Comparison of ENCODE assay signal across 8 mouse cellular contexts in genomic region chr2:54084737-54085429, GRCm38 (mm10). TPM values are rescaled to one million over a fixed set of nuclear protein-coding genes. Genes with fewer than 3 reads are reported as not detected.
DNase-seq lines count a peak whose midpoint lies in the region; ATAC-seq and TF ChIP-seq lines count a peak whose summit lies in the region.

No protein-coding gene starts in this region.

- peak overlapping the region; percentile 52; the same call in 1 of the 2 replicates for H3K9ac ChIP-seq in kidney, postnatal 0 days (ENCODE audit: low read depth, low read length)
- H3K9ac ChIP-seq in embryonic facial prominence, embryonic 13.5 days = peak overlapping the region; percentile 66
- peak overlapping the region; percentile 35 for H3K9ac ChIP-seq in intestine, embryonic 14.5 days (ENCODE audit: low read length)
- H3K9ac ChIP-seq in midbrain, embryonic 14.5 days (replicated peaks; ENCODE audit: low read length) = peak overlapping the region; percentile 50

- H3K4me1 ChIP-seq in kidney, postnatal 0 days (replicated peaks; ENCODE audit: insufficient read depth, low read length) = peaks cover 5% of the 10 kb centered on the region; the same call in 1 of the 2 replicates
- H3K4me1 ChIP-seq in bone marrow macrophage, adult 2 months (ENCODE audit: control insufficient read depth, insufficient read depth, low read length) = 0 out of 2 replicates have a peak, but pooled peaks cover 2% of the 10 kb centered on the region
- peaks cover 17% of the 10 kb centered on the region for H3K4me1 ChIP-seq in embryonic facial prominence, embryonic 13.5 days
- 0 out of 2 replicates have a peak, but pooled peaks cover 3% of the 10 kb centered on the region for H3K4me1 ChIP-seq in intestine, embryonic 14.5 days (replicated peaks; ENCODE audit: control insufficient read depth, insufficient read depth, low read length)
- H3K4me1 ChIP-seq in midbrain, embryonic 14.5 days (ENCODE audit: control insufficient read depth, insufficient read depth, low read length) = peaks cover 5% of the 10 kb centered on the region; the same call in 1 of the 2 replicates

- no peak for DNase-seq in kidney, postnatal 0 days (ENCODE audit: low spot score)
- DNase-seq in kidney, adult 9 months = no peak
- DNase-seq in intestine, embryonic 14.5 days (ENCODE audit: low spot score) = no peak
- peak; percentile 71 for DNase-seq in midbrain, embryonic 14.5 days
- DNase-seq in spleen, postnatal 10 days (ENCODE audit: low spot score in 2 of 2) = no peak
- no peak for DNase-seq in spleen, postnatal 14 days (ENCODE audit: low spot score in 2 of 2)

- H3K4me2 ChIP-seq in kidney, postnatal 0 days (ENCODE audit: low read length) = peak overlapping the region; percentile 75
- peak overlapping the region; percentile 90 for H3K4me2 ChIP-seq in embryonic facial prominence, embryonic 13.5 days
- H3K4me2 ChIP-seq in intestine, embryonic 14.5 days (ENCODE audit: low read length) = peak overlapping the region; percentile 91
- H3K4me2 ChIP-seq in midbrain, embryonic 14.5 days (ENCODE audit: low read length) = peak overlapping the region; percentile 87

- peak overlapping the region; percentile 34; the same call in 1 of the 2 replicates for H3K27ac ChIP-seq in kidney, postnatal 0 days
- no peak overlapping the region for H3K27ac ChIP-seq in bone marrow macrophage, adult 2 months (ENCODE audit: insufficient read depth, low read depth, low read length)
- H3K27ac ChIP-seq in embryonic facial prominence, embryonic 13.5 days = no peak overlapping the region; the same call in 1 of the 2 replicates
- H3K27ac ChIP-seq in intestine, embryonic 14.5 days (ENCODE audit: low read depth) = no peak overlapping the region
- H3K27ac ChIP-seq in midbrain, embryonic 14.5 days (replicated peaks; ENCODE audit: low read depth, low read length) = peak overlapping the region; percentile 58

- H3K36me3 ChIP-seq in kidney, postnatal 0 days (ENCODE audit: insufficient read depth, low read length) = no peaks in the 10 kb centered on the region
- no peaks in the 10 kb centered on the region for H3K36me3 ChIP-seq in embryonic facial prominence, embryonic 13.5 days
- H3K36me3 ChIP-seq in intestine, embryonic 14.5 days (ENCODE audit: control insufficient read depth, insufficient read depth, low read length) = no peaks in the 10 kb centered on the region
- H3K36me3 ChIP-seq in midbrain, embryonic 14.5 days (ENCODE audit: control insufficient read depth, insufficient read depth, low read length) = no peaks in the 10 kb centered on the region

- TF ChIP-seq CTCF in kidney, postnatal 0 days (IDR thresholded peaks at IDR 0.05; ENCODE audit: low read depth) = no peak
- TF ChIP-seq CTCF in bone marrow macrophage, adult 2 months (IDR thresholded peaks at IDR 0.05; ENCODE audit: low read depth, low read length) = no peak

- peak overlapping the region; percentile 40 for H3K4me3 ChIP-seq in kidney, postnatal 0 days (replicated peaks; ENCODE audit: low read depth, low read length)
- H3K4me3 ChIP-seq in bone marrow macrophage, adult 2 months (ENCODE audit: insufficient read depth, low read length) = peak overlapping the region; percentile 57
- H3K4me3 ChIP-seq in embryonic facial prominence, embryonic 13.5 days = peak overlapping the region; percentile 53
- H3K4me3 ChIP-seq in intestine, embryonic 14.5 days (ENCODE audit: low read depth, low read length) = peak overlapping the region; percentile 46
- peak overlapping the region; percentile 54 for H3K4me3 ChIP-seq in midbrain, embryonic 14.5 days (replicated peaks; ENCODE audit: low read depth, low read length)

- no peaks in the 10 kb centered on the region for H3K9me3 ChIP-seq in kidney, postnatal 0 days (replicated peaks; ENCODE audit: low read length)
- no peaks in the 10 kb centered on the region for H3K9me3 ChIP-seq in embryonic facial prominence, embryonic 13.5 days
- no peaks in the 10 kb centered on the region for H3K9me3 ChIP-seq in intestine, embryonic 14.5 days (ENCODE audit: control insufficient read depth, low read length)
- no peaks in the 10 kb centered on the region for H3K9me3 ChIP-seq in midbrain, embryonic 14.5 days (ENCODE audit: control insufficient read depth, low read length)

- H3K27me3 ChIP-seq in kidney, postnatal 0 days (ENCODE audit: insufficient read depth, low read length) = peaks cover 12% of the 10 kb centered on the region
- H3K27me3 ChIP-seq in embryonic facial prominence, embryonic 13.5 days = peaks cover 58% of the 10 kb centered on the region
- peaks cover 13% of the 10 kb centered on the region for H3K27me3 ChIP-seq in intestine, embryonic 14.5 days (replicated peaks; ENCODE audit: control insufficient read depth, insufficient read depth, low read length)
- peaks cover 4% of the 10 kb centered on the region; the same call in 1 of the 2 replicates for H3K27me3 ChIP-seq in midbrain, embryonic 14.5 days (ENCODE audit: control insufficient read depth, insufficient read depth, low read length)

- WGBS in kidney, postnatal 0 days = 1% methylated on average over 51 of the region's 51 CpGs
- 1% methylated on average over 51 of the region's 51 CpGs for WGBS in embryonic facial prominence, embryonic 13.5 days
- 2% methylated on average over 51 of the region's 51 CpGs for WGBS in intestine, embryonic 14.5 days
- under 1% methylated on average over 51 of the region's 51 CpGs for WGBS in midbrain, embryonic 14.5 days

- no peak for TF ChIP-seq POLR2A in bone marrow macrophage, adult 2 months (IDR thresholded peaks at IDR 0.05; ENCODE audit: borderline replicate concordance, low read depth, low read length)

- ATAC-seq in kidney, postnatal 0 days (replicated peaks; ENCODE audit: low FRiP score, low read depth) = peak; percentile 80
- ATAC-seq in embryonic facial prominence, embryonic 13.5 days (ENCODE audit: insufficient number of reproducible peaks, insufficient read depth, low FRiP score, low TSS enrichment, low read depth) = peak; percentile 65
- ATAC-seq in intestine, embryonic 14.5 days (replicated peaks; ENCODE audit: low FRiP score, low TSS enrichment, low read depth) = peak; percentile 69
- ATAC-seq in midbrain, embryonic 14.5 days (ENCODE audit: low FRiP score, low TSS enrichment) = peak; percentile 71

RNA-seq across cellular contexts. Expression of gene Rprm, which starts 0.5 kb away (rescaled TPM):
- polyA plus RNA-seq in kidney, postnatal 0 days (2015; fragmentation: Nextera tagmentation; extraction: Ambion mirVana) = 72.8 and 74.3 TPM in 2 replicates
- not detected in 2 replicates for polyA plus RNA-seq in bone marrow macrophage, adult 2 months (2012; ENCODE audit: insufficient read depth, insufficient read length, missing spikeins)
- 13.8 and 16.9 TPM in 2 replicates for polyA plus RNA-seq in embryonic facial prominence, embryonic 13.5 days (2015; fragmentation: Nextera tagmentation; extraction: Ambion mirVana)
- polyA plus RNA-seq in intestine, embryonic 14.5 days (2014; fragmentation: Nextera tagmentation; extraction: Ambion mirVana) = 2.3 and 2.5 TPM in 2 replicates
- polyA plus RNA-seq in midbrain, embryonic 14.5 days (2014; fragmentation: Nextera tagmentation; extraction: Ambion mirVana) = 31.5 and 44.7 TPM in 2 replicates

Comparison
In these comparisons a context has a peak if more than half of its experiments do, and no peak if none do; other contexts are left out.
1. H3K27ac ChIP-seq: peak in kidney, postnatal 0 days (single experiment) and midbrain, embryonic 14.5 days (single experiment); none in bone marrow macrophage, adult 2 months (single experiment), embryonic facial prominence, embryonic 13.5 days (single experiment) and intestine, embryonic 14.5 days (single experiment).
2. Peak in every context shown above with its lines, with median percentiles within 50 percentile points of each other: ATAC-seq, H3K4me2 ChIP-seq, H3K4me3 ChIP-seq and H3K9ac ChIP-seq.